Mouse (Mus musculus): ENCODE results near the gene Gm20388. TPM values are rescaled to one million over a fixed set of nuclear protein-coding genes. Genes with fewer than 3 reads are reported as not detected.
A peak's percentile ranks its signal among the peaks of the same experiment; 100 is the strongest.

Gene Gm20388
- total RNA-seq, 1 experiment from 2014 or later = 3.6 TPM

DNA sequence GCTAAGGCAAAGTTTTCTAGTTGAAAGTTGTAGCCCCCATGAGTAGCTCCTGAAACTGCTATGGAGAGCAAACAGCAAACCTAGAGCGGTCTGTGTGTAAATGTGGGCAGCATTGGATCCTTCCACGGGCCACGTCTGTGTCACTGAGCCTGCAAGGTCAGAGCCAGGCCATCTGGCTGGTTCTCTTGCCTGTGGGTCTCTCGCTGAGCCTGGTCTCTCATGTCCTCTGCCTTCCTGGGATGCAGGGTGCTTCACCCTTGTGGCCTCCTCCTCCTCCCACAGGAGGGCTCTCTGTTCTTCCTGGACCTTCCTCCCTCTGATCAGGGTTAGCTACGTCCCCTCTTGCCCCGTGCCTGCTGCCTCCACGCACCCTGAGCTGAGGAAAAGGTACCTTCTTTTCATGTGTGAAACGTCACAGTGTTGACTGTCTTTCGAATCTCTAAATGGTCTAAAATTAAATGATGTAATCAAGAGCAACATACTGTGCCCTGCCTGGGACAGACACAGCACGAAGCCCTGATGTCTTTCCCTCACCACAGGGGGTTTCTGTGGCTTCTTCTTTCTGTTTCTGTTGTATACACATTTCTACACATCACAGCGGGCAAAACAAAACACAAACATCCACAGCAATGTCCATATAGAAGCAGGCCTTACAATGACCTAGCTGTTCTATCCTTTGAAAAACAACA is 4373.1 kb downstream of the Gm20388 start:
- DNase-seq = no peak

DNA sequence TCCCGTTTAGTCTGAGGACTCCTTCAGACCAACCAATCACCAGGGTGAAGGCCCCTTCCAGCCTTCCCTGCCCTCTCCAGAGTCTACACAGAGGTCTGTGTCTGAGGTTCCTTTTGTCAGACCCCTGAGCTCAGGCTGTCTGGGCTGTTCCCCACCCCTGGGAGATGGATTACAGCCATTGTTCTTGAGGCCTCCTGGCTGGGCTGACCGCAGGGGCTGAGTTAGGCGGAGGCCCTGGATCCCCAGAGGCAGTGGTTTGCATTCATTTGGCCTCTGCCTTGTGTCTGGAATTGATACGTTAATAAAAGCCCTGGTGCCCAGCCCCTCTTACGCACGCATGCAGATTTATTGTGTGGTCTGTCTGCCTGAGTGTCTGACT is 4373.7 kb downstream of the Gm20388 start:
- DNase-seq = no peak

DNA sequence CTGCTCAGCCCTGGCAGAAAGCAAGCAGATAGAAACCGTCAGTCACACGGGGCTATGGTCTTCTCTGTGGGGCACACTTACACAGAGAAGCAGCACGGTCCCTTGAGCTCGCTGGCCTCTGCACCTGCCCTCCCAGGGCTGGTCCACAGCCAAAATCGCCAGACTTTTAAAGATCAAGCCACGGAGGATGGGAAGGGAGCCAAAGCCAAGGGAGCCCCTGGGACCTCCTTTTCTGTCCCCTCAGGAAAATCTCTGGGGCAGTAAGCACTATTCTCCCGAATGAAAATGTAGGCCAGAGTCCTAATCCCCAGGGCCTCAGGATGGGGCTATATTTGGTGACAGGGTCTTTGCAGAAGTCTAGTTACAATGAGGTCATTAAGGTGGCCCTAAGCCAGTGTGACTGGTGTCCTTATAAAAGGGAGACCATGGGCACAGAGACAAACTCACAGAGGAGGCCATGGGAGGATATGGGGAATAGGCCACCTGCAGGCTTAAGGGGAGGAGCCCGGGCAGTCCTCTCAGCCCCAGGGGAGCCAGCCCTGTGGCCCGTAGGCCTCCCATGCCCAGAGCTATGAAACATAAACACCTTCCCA is 4374.4 kb downstream of the Gm20388 start:
- DNase-seq = peak; percentile 38

DNA sequence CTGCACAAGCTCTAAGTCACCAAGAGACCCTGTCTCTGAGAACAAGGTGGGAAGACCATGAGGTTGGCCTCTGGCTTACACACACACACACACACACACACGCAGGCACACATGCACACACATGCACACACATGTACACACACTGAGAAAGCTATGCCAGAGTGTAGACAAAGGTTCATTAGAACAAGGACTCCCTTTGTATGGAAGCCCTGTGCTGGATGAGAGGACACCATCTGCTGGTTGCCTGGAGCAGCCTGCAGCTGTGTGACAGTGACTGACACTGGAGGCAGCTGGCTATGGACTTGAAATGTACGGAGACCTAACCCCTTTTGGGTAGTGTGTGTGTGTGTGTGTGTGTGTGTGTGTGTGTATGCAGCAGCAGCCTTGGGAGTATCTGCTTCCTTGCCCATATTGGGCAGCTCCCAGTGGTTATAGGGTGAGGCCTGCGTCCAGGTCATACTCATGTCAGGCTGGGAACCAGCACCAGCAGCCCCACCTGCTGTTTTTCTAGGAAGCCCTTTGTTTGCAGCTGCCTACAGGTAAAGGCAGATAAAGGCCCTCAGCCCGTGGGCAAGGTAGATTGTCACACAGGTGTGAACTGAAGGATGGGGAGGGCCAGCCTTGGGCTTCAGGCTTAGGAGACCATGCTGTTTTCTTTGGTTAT is 4376.0 kb downstream of the Gm20388 start:
- DNase-seq = no peak

DNA sequence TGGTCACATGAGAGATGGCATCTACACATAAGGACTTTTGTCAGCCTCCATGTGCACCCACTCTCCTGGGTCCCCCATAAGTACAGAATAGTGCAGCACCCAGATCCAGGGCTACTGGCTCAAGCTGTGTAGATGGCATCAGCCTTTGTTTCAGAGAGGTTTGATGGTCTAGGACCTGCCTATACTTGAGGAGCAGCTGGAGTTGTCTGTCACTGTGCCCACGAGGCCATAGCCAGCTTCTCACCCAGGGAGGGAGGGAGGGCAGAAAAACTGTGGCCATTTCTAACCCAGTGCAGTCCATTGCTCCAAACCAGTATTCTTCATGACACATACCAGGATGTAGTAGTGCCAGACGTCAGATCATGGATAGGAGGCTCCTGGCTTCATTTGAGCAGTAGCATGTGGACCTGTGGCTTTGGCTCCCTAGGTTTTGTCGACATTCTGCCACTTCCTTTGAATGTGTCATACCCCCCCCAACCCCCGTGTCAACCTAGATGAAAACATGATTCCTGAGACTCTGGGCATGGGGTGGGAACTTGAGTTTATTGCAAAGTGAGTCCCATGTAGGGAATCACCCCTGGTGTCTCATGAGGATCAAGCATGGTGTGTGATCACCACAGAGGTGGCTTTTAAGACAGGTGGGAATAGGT is 4377.7 kb downstream of the Gm20388 start:
- no peak for DNase-seq

DNA sequence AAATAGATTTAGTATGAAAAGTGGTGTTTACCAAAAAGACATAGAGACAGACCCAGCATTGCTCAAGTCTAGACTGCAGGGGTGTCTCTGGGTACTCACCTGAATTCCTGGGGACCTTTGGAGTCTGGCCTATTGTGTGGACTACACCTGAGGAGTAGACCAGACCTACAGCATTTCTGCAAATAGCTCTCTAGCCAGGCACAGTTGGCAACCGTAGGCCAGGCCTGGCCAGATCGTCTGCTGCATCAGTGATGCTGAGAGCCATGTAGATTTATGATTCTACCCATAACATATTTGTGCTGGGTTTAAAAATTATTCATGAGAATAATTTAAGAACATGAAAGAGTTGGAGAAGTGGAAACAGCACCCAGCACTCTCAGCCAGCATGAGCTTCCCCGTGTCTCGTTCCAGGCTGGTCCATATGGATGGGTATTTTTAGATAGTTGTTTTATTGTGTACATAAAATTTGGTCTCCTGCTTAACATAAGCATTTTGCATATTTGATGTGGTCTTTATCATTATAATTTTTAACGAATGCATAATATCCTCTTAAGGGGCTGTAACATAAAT is 4378.9 kb downstream of the Gm20388 start:
- no peak for DNase-seq

DNA sequence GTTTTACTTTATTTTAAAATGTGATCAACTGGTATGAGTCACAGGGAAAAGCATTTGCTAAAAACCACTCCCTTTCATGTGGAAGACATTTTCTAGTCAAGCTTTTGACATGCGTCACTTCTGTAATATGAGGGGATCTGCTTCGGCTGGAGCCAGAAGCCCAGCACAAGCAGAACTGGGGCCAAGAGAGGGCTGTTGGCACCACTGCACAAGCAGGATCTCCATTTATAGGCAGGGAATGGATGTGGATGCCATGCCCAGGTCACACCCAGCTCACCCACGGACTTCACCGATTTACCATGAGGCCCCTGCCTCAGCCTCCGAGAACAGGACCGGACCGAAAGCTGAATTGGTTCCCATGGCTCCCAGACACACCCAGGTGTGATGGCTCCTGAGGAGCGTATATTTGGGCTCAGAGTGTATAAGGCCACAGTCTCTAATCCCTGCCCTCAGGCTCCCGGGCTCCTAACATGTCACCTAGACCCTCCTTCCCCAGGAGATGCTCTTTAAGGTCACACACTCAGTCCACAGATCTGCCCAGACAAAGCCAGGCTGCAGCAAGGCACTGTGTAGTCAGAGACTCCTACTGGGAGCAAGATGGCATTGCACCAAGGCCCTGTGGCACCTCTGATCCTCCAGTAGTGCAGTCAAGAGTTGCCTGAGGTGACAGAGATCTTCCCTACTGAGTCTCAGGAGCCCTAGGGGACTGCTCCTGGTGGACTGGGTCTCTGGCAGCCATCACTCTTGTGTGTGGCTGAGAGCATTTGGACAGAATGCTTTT is 4380.5 kb downstream of the Gm20388 start:
- no peak for DNase-seq

DNA sequence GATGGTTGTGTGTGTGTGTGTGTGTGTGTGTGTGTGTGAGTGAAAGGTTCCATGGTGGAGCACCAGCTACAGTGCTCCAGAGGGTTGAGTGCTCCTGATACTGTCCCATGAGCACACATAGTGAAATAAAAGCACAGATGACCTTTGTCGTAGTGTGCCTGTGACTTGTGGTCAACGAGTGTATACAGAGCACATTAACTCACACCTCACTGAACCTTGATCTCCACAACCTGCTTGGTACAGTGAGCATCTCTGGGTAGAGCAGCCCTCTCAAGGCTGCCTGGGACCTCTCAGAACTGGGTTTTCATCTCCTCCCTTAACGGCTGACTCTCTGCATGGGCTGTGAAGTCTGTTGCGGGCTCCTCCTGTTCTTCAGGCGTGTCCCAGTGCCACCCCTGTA is 4381.1 kb downstream of the Gm20388 start:
- DNase-seq = no peak

DNA sequence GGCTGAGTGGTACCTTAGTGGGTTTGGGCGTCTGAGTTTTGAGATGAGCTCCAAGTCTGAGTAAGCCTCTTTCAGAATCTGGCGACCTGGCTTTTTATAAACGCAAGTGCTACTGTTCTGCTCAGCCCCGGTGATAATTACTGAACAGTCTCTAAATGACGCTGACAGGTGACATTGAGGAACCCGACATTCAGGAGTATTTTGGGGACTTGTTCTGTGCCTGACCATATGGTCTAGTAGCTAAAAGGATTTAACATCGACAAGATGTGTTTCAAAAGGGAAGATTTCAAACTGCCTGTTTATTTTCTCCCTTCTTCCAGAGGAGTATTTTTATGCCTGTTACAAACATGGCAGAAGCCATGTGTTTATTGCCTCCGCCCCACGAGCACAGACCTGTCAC is 4382.3 kb downstream of the Gm20388 start:
- DNase-seq = no peak

DNA sequence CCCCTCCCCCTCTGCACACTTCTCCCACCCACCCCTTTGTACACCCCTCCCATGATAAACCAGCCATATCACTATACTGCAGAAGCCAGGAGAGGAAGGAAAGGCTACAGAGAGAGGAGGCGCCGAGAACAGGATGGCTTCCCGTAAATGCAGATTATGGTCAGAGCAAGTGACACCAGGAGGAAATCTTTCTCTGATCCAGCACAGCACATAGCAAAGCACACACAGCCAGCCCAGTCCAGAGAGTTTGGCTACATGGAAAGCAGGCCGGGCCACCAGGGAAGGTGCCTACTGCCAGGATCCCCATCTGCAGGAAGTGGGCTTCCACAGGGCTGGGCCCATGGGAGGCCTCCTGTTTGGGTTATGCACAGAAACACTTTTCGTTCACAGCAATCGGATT is 4383.8 kb downstream of the Gm20388 start:
- no peak for DNase-seq

DNA sequence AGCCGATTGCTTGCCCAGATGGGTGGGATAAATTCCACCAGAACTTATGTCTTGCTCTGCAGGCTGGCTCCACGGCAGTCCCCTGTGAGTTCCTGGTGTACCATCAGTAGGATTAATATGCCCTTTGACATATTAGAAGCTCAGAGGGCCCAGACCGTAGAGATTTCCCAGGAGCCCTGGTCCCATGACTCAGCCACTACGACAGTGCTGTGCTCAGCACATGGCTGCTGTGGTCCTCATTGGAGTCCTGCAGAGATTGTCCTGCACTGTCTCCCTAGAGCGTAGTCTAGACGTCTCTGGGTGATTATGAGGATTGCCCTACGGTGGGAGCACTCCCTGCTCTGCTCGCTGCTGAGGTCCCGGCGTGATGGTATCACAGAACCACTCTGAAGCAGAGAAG is 4384.3 kb downstream of the Gm20388 start:
- no peak for DNase-seq

DNA sequence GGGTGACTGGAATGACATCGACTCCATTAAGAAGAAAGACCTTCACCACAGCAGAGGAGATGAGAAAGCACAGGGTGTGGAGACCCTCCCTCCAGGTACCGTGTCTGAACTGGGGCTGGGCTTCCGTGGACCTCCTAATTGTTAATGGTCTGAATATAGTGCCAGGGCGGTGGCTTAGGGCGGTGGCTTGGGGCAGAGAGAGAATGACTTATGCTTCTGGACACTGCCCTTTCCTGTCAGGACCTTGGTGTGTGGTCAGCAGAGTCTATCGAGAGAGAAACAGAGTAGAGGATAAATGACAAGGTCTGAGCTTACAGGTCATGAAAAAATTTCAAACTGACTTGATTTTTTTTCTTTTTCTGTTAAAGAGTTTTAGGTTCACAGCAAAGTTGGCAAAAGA is 4384.7 kb downstream of the Gm20388 start:
- DNase-seq = no peak

DNA sequence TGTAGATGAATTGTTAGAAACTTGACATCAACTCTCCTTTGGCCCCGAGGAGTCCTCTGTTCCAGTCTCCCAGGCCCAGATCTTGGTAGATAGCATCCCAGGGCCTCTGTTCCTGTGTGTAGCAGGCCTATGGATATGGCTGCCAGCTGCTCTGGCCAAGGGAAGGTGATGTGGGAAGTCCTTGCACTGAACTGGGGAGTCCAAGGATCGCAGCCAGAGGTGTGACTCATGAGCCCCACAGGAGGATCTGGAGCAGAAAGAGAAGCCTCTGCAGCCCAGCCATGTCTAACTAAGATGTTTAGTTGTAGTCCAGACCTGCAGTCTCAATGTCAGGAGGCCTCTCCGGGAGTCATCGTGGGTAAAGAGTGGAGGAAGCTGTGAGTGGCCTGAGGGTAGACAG is 4390.9 kb downstream of the Gm20388 start:
- peak; percentile 38 for DNase-seq

DNA sequence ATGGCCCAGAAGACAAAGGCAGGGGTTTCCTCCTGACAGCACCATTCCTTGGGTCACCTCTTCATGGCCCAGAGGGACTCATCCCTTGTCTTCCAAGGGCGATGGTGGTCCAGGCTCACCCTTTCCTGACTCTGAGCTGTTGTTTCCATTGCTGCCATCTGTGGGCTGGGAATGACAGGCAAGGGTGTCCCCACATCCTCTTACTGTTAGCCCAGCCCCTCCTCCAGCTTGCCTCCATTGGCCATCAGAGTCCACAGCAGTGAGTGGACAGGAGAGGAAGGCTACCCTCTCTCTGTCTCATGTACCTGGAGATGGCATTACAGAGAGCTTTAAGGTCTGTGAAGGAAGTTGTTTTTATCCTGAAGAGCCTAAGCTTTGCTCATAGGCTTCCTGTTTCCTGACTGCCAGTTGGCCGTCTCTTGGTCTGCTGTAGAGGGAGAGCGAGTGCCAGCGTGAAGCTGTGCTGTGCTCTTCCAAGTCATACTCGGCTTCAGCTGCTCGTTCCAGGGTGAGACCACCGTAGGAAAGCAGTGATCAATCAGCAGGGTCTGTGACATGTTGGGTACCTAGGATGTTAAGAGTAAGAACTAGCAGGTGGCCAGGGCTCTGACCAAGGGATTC is 4391.4 kb downstream of the Gm20388 start:
- DNase-seq = no peak

DNA sequence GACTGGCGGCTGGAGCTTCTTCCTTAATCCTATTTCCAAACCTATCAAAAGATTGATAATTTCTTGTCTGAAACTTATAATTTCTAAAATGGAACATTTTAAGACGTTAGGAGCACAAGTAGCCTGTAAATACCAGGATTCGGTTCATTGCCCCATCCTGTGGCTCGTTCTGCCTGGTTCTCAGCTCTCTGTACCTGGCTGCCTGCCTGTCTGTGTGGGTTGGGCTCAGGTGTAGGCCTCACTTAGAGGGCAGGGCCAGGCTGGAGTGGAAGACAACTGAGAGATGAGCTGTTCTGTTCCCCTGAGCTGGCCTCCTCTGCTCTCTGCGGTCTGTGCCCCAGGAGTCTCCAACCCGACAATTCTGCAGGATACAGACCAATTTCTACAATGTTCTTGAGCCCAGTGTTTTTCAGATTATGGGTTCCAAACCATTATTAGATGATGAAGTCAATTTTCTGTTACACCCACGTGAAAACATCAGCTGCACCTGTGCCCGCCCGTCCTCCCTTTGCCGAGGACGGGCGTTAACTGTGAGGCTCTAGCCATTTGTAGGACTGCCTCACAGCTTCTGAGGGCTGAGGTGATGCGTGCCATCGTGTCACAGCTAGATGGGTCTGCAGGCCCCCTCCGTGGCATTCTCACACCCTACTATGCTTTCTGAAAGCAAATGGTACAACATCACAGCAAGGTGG is 4392.7 kb downstream of the Gm20388 start:
- DNase-seq = no peak

DNA sequence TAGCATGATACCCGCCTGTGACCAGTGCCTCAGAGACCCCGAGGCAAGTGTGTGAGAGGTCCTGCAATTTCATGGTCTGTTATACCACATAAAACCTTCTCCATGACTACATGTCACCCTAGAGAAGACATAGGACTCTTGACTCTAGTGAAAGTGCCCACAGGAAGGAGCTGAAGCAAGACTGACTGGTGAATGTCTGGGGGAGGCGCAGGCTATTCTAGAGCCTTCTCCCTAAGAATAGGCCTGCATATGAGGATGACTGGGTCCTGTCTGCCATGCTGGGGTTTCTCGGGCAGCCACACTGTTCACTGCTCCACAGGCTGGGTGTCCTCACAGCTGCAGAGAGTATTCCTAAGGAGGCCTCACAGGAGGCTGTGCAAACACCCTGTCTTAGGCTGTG is 4393.5 kb downstream of the Gm20388 start:
- DNase-seq = no peak

DNA sequence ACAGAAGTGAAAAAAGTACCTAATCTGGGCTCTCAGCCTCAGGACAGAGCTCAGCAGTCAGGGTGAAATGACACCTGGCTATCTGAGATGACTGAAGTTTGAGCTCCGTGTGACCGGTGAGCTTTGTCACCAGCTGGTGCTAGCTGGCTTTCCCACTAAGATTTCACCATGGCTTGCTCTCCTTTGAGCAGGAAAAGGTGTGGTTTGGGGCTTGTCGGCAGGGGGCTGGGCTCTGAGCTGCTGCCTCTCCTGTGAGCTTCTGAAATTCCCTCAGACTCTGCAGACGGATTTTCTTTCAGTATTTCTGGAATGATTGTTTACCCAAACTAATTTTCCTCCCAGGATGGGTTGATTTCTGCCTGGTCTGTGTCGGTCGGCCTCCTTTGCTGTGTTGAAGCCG is 4395.9 kb downstream of the Gm20388 start:
- no peak for DNase-seq

DNA sequence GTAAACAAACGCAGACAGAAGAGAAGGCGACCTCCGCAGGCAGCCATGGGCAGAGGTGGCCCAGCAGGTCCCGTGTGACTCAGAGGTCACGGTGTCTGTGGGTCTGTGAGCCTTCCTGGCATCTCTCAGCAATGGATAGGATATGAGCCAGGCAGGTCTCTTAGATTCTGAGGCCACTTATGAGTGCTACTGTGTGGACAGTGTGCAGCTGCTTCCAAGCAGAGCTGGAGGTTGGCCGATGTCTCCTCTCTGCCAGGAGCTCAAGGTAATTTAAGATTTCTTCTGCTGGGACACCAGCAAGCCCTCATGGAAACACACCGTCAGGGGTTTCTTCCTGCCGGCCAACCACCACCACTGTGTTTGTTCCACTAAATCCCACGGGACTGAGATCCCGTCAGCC is 4397.1 kb downstream of the Gm20388 start:
- no peak for DNase-seq

DNA sequence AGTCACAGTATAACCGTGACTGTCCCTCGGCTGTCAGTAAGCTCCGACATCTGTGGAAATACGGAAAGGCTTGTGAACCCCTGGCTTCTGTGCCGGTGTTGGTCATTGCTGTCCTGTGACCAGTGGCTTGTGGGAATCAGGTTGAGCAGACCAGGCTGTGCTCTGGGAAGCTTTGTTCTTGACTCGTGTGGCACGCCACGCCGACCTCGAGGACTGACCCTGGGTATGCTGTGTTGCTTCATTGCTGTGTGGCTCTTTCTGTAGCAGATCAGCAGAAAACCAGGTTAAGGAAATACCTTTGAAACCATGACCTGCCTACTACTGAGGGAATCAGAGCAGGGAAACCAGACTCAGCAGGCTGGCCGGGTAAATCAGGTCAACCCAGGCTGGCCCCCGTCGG is 4399.9 kb downstream of the Gm20388 start:
- no peak for DNase-seq

DNA sequence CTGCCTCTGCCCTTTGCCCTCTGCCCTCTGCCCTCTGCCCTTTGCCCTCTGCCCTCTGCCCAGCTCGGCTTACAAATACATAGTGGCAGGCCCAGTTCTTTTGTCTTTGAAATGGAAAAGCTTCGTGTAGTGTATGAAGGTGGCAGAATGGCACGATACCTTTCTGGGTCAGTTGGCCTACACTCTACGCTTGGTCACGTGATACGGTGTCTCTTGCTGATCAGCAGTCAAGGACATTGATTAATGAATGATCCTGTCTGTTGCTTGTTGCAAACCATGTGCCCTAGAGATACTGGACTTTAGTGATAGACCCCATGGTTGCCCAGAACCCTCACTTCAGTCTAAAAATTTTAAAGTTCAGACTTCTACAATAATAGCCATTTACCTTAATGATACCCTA is 4400.5 kb downstream of the Gm20388 start:
- no peak for DNase-seq

DNA sequence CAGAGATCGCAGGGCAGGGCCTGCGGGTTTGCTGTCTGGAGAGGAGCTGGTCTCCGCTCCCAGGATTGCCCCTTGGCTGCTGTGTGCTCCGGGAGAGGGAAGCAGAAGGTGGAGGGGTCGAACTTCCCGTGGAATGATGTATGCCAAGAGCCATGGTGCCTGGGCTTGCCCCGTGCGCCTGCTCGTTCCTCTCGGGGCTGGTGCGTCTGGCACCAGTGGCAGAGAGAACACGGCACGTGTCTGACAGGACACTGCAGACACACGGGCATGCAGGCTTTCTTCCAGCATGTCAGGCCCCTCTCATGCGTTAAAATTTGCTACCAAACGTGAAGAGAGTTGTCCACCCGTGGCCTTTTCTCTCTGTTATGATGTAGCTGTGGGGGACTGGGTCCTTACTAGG is 4401.1 kb downstream of the Gm20388 start:
- no peak for DNase-seq
